Mouse (Mus musculus) stomach, embryonic 15.5 days (tissue): ENCODE measurements around the gene Fubp1. TPM values are rescaled to one million over a fixed set of nuclear protein-coding genes. Genes with fewer than 3 reads are reported as not detected.

ENCODE experiments used
- ATAC-seq: fragments of 200-750 bp; cut with Nextera tagmentation; 2 replicates; pipeline ENCODE4 v1.8.0; 2017; ENCODE audit warnings: low read depth, moderate number of reproducible peaks, moderate TSS enrichment; ENCODE audit not compliant: insufficient read depth, low FRiP score
- H3K27ac ChIP-seq: fragments of 300-500 bp; sonication (generic); 2 replicates; pipeline ENCODE4 v1.5.1; 2015; ENCODE audit warnings: mild to moderate bottlenecking, inconsistent platforms
- H3K27me3 ChIP-seq: fragments of 300-500 bp; sonication (generic); replicated peaks from 2 replicates; pipeline ENCODE4 v1.6.1; 2015; ENCODE audit warnings: inconsistent platforms
- H3K36me3 ChIP-seq: fragments of 300-500 bp; sonication (generic); 2 replicates; pipeline ENCODE4 v1.6.1; 2015; ENCODE audit warnings: inconsistent platforms
- H3K4me1 ChIP-seq: fragments of 300-500 bp; sonication (generic); 2 replicates; pipeline ENCODE4 v1.6.1; 2015; ENCODE audit warnings: inconsistent platforms
- H3K4me2 ChIP-seq: fragments of 300-500 bp; sonication (generic); 2 replicates; pipeline ENCODE4 v1.6.1; 2015; ENCODE audit warnings: mild to moderate bottlenecking, inconsistent platforms
- H3K4me3 ChIP-seq: fragments of 300-500 bp; sonication (generic); replicated peaks from 2 replicates; pipeline ENCODE4 v1.5.1; 2015; ENCODE audit warnings: inconsistent platforms
- H3K9ac ChIP-seq: fragments of 300-500 bp; sonication (generic); 2 replicates; pipeline ENCODE4 v1.6.1; 2015; ENCODE audit warnings: inconsistent platforms
- H3K9me3 ChIP-seq: fragments of 300-500 bp; sonication (generic); 2 replicates; pipeline ENCODE4 v1.6.1; 2016; ENCODE audit warnings: inconsistent platforms
- WGBS: fragments of 180-500 bp; shearing (Covaris S2); methylation state at CpG from one replicate; pipeline ENCODE4 v1.1.7; 2015; 5-methylcytosine and 5-hydroxymethylcytosine counted together
- polyA plus RNA-seq: library from polyadenylated mRNA; unstranded; fragments of >200 nt; fragmentation: Nextera tagmentation; extraction: Ambion mirVana; gene quantifications from 2 replicates; pipeline ENCODE4 v1.2.1, GENCODE M21; 2015

The Fubp1 gene
- polyA plus RNA-seq, 1 experiment from 2014 or later, result 191 TPM

DNA sequence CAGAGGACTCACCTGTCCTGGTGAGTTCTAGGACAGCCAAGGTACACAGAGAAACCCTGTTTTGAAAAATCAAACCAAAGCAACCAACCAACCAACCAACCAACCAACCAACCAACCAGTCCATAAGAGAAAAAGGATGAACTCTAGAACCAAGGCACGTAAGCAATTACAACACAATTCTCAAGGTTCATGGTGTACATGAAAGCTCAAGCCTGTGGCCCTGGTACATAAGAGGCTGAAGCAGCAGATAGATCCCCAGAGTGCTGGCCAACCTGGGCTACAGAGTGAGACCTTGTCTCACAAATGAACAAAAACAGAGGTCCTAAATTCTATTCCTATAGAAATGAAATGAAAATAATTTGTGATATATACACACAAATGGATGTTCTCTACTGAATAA, 74.1 kb downstream of the Fubp1 start:
- Histone ChIP-seq H3K4me3 (no peak overlapping the region), H3K36me3 (0 out of 2 replicates have a peak, but pooled peaks cover 4% of the 10 kb centered on the region), H3K9ac (no peak overlapping the region), H3K4me1 (no peaks in the 10 kb centered on the region), H3K4me2 (no peak overlapping the region), H3K27me3 (no peaks in the 10 kb centered on the region), H3K27ac (no peak overlapping the region), H3K9me3 (no peaks in the 10 kb centered on the region)
- WGBS, result 91% methylated on average over 1 of the region's 1 CpGs
- no peak for ATAC-seq

DNA sequence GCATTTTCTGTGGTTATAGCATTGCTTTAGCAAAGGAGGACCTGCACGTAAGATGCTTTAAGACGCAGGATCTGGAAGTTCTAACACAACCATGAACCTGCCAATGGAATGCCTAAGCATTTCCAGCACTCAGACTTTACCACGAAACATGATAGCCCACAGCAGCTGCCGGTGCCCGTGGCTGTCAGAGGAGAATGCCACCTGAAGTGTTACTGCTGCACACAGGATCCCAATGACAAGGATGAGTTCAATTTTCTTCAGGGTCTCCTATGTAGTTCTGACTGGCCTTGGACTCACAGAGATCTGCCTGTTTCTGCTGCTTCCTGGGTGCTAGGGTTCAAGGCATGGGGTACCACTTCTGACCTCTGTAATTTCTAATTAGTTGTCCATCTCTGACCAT, 74.5 kb downstream of the Fubp1 start:
- Histone ChIP-seq H3K9ac (no peak overlapping the region), H3K27me3 (no peaks in the 10 kb centered on the region), H3K4me1 (no peaks in the 10 kb centered on the region), H3K9me3 (no peaks in the 10 kb centered on the region), H3K36me3 (0 out of 2 replicates have a peak, but pooled peaks cover 4% of the 10 kb centered on the region), H3K27ac (no peak overlapping the region), H3K4me3 (no peak overlapping the region), H3K4me2 (no peak overlapping the region)
- no peak for ATAC-seq
- 95% methylated on average over 5 of the region's 5 CpGs for WGBS

Other genes starting within 250 kb of the Fubp1 start
- gene Gipc2, start 44.2 kb upstream of the Fubp1 start, polyA plus RNA-seq, result 57.5 and 78.6 TPM in 2 replicates
- 30.9 and 34.9 TPM in 2 replicates for gene Dnajb4, start 120 bp upstream of the Fubp1 start, polyA plus RNA-seq
- 35.8 and 37.5 TPM in 2 replicates for gene Nexn, start 55.9 kb downstream of the Fubp1 start, polyA plus RNA-seq
- 14.0 and 14.5 TPM in 2 replicates for gene Miga1, start 130.0 kb downstream of the Fubp1 start, polyA plus RNA-seq
- 38.7 and 43.2 TPM in 2 replicates for gene Usp33, start 136.1 kb downstream of the Fubp1 start, polyA plus RNA-seq
- 41.7 and 44.5 TPM in 2 replicates for gene Zzz3, start 185.1 kb downstream of the Fubp1 start, polyA plus RNA-seq